Mouse (Mus musculus) heart, embryonic 15.5 days (tissue): Measurements from ENCODE around the gene Frs2. TPM values are rescaled to one million over a fixed set of nuclear protein-coding genes. Genes with fewer than 3 reads are reported as not detected.

Experiments used
- ATAC-seq: fragments of 200-750 bp; cut with Nextera tagmentation; replicated peaks from 2 replicates; pipeline ENCODE4 v1.8.0; 2017; ENCODE audit warnings: low read depth, moderate TSS enrichment; ENCODE audit not compliant: insufficient number of reproducible peaks, insufficient read depth, low FRiP score
- H3K27ac ChIP-seq: fragments of 300-500 bp; sonication (generic); 2 replicates; pipeline ENCODE4 v1.5.1; 2015; ENCODE audit warnings: mild to moderate bottlenecking, inconsistent platforms
- H3K27me3 ChIP-seq: fragments of 300-500 bp; sonication (generic); 2 replicates; pipeline ENCODE4 v1.6.1; 2015; ENCODE audit warnings: inconsistent platforms
- H3K36me3 ChIP-seq: fragments of 300-500 bp; sonication (generic); 2 replicates; pipeline ENCODE4 v1.6.1; 2015; ENCODE audit warnings: mild to moderate bottlenecking, inconsistent platforms
- H3K4me1 ChIP-seq: fragments of 300-500 bp; sonication (generic); replicated peaks from 2 replicates; pipeline ENCODE4 v1.6.1; 2015; ENCODE audit warnings: inconsistent platforms
- H3K4me2 ChIP-seq: fragments of 300-500 bp; sonication (generic); 2 replicates; pipeline ENCODE4 v1.6.1; 2015; ENCODE audit warnings: inconsistent platforms, mild to moderate bottlenecking, moderate library complexity
- H3K4me3 ChIP-seq: fragments of 300-500 bp; sonication (generic); 2 replicates; pipeline ENCODE4 v1.5.1; 2015; ENCODE audit warnings: mild to moderate bottlenecking, inconsistent platforms
- H3K9ac ChIP-seq: fragments of 300-500 bp; sonication (generic); 2 replicates; pipeline ENCODE4 v1.6.1; 2015; ENCODE audit warnings: mild to moderate bottlenecking, inconsistent platforms
- H3K9me3 ChIP-seq: fragments of 300-500 bp; sonication (generic); replicated peaks from 2 replicates; pipeline ENCODE4 v1.6.1; 2016; ENCODE audit warnings: inconsistent platforms
- WGBS: fragments of 180-500 bp; shearing (Covaris S2); methylation state at CpG from one replicate; pipeline ENCODE4 v1.1.7; 2015; ENCODE audit warnings: mixed read lengths; 5-methylcytosine and 5-hydroxymethylcytosine counted together
- polyA plus RNA-seq: library from polyadenylated mRNA; unstranded; fragments of >200 nt; fragmentation: Nextera tagmentation; extraction: Ambion mirVana; gene quantifications from 2 replicates; pipeline ENCODE4 v1.2.1, GENCODE M21; 2015

Gene Frs2
- polyA plus RNA-seq, 1 experiment from 2014 or later = 14.8 TPM

DNA sequence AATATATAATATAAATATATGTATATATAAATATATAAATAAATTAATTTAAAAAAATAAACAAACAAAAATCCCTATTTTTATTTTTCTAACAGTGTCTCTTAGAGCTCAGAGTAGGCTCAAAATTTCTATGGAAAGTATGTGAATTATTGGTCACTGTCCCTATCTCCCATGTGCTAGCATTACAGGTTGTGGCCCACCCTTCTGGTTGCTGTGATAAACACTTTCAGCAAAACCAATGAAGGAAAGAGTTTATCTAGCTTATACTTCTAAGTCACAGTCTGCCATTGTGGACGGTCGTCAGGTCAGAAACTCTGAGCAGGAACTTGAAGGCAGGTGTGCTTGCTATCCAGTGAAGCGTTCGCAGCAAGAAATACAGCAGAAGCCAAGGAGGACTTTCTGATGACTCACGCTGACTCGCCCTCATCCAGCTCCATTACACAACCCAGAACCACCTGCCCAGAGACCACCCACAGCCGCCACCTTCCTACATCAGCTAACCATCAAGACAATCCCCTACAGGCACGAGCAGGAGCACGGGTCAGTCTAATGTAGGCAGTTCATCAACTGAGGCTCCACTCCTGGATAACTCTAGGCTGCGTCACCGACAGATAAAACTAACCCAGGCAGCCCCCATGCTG lies 18.6 kb upstream of the Frs2 start:
- WGBS = 86% methylated on average over 11 of the region's 11 CpGs
- Histone ChIP-seq H3K27ac (no peak overlapping the region), H3K36me3 (no peaks in the 10 kb centered on the region), H3K27me3 (no peaks in the 10 kb centered on the region), H3K9ac (no peak overlapping the region), H3K4me2 (no peak overlapping the region), H3K4me1 (peaks cover 5% of the 10 kb centered on the region; the same call in 1 of the 2 replicates), H3K4me3 (no peak overlapping the region), H3K9me3 (no peaks in the 10 kb centered on the region)
- ATAC-seq = no peak

GRCm38 (mm10) chr10:117162662-117163061 lies 14.3 kb upstream of the Frs2 start:
- H3K9me3 ChIP-seq = no peaks in the 10 kb centered on the region
- no peak overlapping the region for H3K27ac ChIP-seq
- H3K36me3 ChIP-seq = no peaks in the 10 kb centered on the region
- ATAC-seq = no peak
- WGBS = 28% methylated on average over 11 of the region's 11 CpGs
- H3K4me2 ChIP-seq = peak overlapping the region; percentile 34
- H3K9ac ChIP-seq = no peak overlapping the region
- H3K4me3 ChIP-seq = no peak overlapping the region
- peaks cover 5% of the 10 kb centered on the region for H3K4me1 ChIP-seq
- no peaks in the 10 kb centered on the region for H3K27me3 ChIP-seq

- Histone ChIP-seq H3K27ac (peak overlapping the region; percentile 36; the same call in 1 of the 2 replicates), H3K9me3 (no peaks in the 10 kb centered on the region), H3K4me2 (0 out of 2 replicates have a peak overlapping the region, but pooled peaks have one; percentile 6), H3K9ac (no peak overlapping the region), H3K4me1 (peaks cover 5% of the 10 kb centered on the region), H3K36me3 (no peaks in the 10 kb centered on the region), H3K27me3 (no peaks in the 10 kb centered on the region), H3K4me3 (no peak overlapping the region)
- 44% methylated on average over 11 of the region's 11 CpGs for WGBS
- ATAC-seq = no peak
These were observed 11.8 kb upstream of the Frs2 start for GRCm38 (mm10) chr10:117160099-117160498.

GRCm38 (mm10) chr10:117152247-117152646 lies 3.9 kb upstream of the Frs2 start:
- H3K4me1 ChIP-seq = peaks cover 34% of the 10 kb centered on the region
- no peaks in the 10 kb centered on the region for H3K27me3 ChIP-seq
- 23% methylated on average over 7 of the region's 7 CpGs for WGBS
- H3K36me3 ChIP-seq = no peaks in the 10 kb centered on the region
- no peaks in the 10 kb centered on the region for H3K9me3 ChIP-seq
- no peak overlapping the region for H3K4me2 ChIP-seq
- H3K27ac ChIP-seq = no peak overlapping the region; the same call in 1 of the 2 replicates
- no peak overlapping the region for H3K4me3 ChIP-seq
- ATAC-seq = no peak
- H3K9ac ChIP-seq = no peak overlapping the region

DNA sequence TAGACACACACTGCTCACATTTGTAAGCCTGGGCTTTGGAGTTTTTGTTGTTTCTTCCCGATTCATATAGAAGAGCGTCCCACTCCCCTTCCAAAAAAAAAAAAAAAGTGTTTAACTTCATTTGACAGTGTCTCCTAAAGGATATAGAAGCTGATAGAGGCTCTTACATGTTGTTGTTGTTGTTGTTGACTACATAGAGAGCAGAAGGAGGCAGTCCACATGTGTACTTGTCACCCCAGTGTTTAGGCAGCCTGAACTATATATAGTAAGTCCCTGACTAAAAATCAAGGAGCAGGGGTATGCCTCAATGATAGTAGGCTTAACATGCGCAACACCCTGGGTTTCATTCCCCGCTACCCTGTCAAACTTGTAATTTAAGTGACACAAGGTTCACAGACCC lies 3.3 kb upstream of the Frs2 start:
- Histone ChIP-seq H3K4me2 (peak overlapping the region; percentile 74), H3K36me3 (no peaks in the 10 kb centered on the region), H3K4me3 (no peak overlapping the region), H3K9ac (no peak overlapping the region), H3K4me1 (peaks cover 38% of the 10 kb centered on the region), H3K27me3 (no peaks in the 10 kb centered on the region), H3K9me3 (no peaks in the 10 kb centered on the region), H3K27ac (peak overlapping the region; percentile 31; the same call in 1 of the 2 replicates)
- no peak for ATAC-seq
- 48% methylated on average over 4 of the region's 4 CpGs for WGBS

DNA sequence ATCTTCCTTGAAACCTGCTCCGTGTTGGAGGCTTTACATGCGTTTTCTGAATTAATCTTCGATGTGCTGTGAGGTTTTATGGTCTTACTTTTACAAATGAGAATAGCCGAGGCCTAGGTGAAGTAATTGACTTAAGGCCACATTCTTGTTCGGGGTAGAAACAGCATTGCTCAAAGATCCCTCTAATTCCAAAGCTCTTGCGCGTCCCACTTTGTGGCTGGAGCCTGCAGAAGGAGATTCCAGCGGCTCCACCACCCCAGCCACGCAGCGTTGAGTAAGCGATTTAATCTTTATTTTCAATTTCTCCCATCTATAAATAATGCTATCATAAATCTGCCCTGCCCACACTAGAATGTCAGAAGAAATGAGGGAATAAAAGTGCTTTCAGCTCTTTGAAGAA lies 2.9 kb upstream of the Frs2 start:
- WGBS = 18% methylated on average over 11 of the region's 11 CpGs
- peaks cover 42% of the 10 kb centered on the region for H3K4me1 ChIP-seq
- H3K4me2 ChIP-seq = peak overlapping the region; percentile 74
- H3K9ac ChIP-seq = no peak overlapping the region
- H3K36me3 ChIP-seq = no peaks in the 10 kb centered on the region
- H3K4me3 ChIP-seq = 0 out of 2 replicates have a peak overlapping the region, but pooled peaks have one; percentile 5
- no peaks in the 10 kb centered on the region for H3K9me3 ChIP-seq
- H3K27ac ChIP-seq = peak overlapping the region; percentile 31; the same call in 1 of the 2 replicates
- no peak for ATAC-seq
- no peaks in the 10 kb centered on the region for H3K27me3 ChIP-seq

DNA sequence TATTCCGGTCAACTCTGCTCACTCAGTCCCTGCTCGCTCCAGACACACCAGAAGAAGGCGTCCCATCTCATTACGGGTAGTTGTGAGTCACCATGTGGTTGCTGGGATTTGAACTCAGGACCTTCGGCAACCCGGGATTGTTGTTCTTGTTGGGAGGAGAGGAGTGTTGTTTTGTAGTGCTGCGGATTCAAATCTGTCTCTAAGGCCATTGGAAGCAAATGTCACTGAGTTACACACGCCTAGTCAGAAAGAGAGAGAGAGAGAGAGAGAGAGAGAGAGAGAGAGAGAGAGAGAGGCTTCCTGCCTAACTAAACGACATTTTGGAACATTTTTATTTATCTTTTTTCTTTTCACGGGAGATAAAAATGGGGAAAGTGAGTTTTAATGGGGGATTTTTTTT lies 2.4 kb upstream of the Frs2 start:
- H3K9me3 ChIP-seq = no peaks in the 10 kb centered on the region
- H3K27ac ChIP-seq = no peak overlapping the region
- ATAC-seq = no peak
- H3K4me3 ChIP-seq = no peak overlapping the region
- no peaks in the 10 kb centered on the region for H3K36me3 ChIP-seq
- no peaks in the 10 kb centered on the region for H3K27me3 ChIP-seq
- 31% methylated on average over 10 of the region's 10 CpGs for WGBS
- H3K4me1 ChIP-seq = peaks cover 46% of the 10 kb centered on the region
- no peak overlapping the region for H3K9ac ChIP-seq
- H3K4me2 ChIP-seq = peak overlapping the region; percentile 74

- Histone ChIP-seq H3K27me3 (no peaks in the 10 kb centered on the region), H3K36me3 (no peaks in the 10 kb centered on the region), H3K9me3 (no peaks in the 10 kb centered on the region), H3K4me3 (peak overlapping the region; percentile 88), H3K4me2 (peak overlapping the region; percentile 74), H3K27ac (peak overlapping the region; percentile 70), H3K4me1 (peaks cover 53% of the 10 kb centered on the region), H3K9ac (peak overlapping the region; percentile 48)
- 2% methylated on average over 23 of the region's 23 CpGs for WGBS
- no peak for ATAC-seq
These were observed 1.7 kb upstream of the Frs2 start for GRCm38 (mm10) chr10:117149942-117150617.

DNA sequence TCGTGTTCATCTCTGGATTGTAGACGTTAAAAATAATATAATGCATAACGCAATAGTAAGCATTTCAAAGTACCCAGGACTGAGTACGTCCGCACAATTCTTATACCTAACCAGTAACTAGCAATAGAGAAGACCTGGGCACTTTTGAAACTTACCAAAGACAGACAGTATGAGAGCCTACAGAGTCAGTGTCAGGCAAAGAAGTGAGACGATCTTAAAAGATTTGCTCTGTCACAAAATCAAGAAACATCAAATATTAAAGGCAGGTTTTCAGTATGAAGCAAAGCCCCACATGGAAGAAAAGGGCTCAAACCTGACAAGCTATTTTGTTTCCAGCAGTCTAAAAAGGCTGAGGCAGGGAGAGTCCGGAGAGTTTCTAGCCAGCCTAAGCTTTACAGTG lies 907 bp upstream of the Frs2 start:
- H3K27ac ChIP-seq = peak overlapping the region; percentile 70; the same call in 1 of the 2 replicates
- no peaks in the 10 kb centered on the region for H3K36me3 ChIP-seq
- H3K9ac ChIP-seq = peak overlapping the region; percentile 59; the same call in 1 of the 2 replicates
- H3K4me2 ChIP-seq = peak overlapping the region; percentile 74
- peak overlapping the region; percentile 88 for H3K4me3 ChIP-seq
- no peaks in the 10 kb centered on the region for H3K9me3 ChIP-seq
- peaks cover 61% of the 10 kb centered on the region for H3K4me1 ChIP-seq
- no peaks in the 10 kb centered on the region for H3K27me3 ChIP-seq
- 23% methylated on average over 7 of the region's 7 CpGs for WGBS
- no peak for ATAC-seq

GRCm38 (mm10) chr10:117147463-117148360 lies 622 bp downstream of the Frs2 start:
- peak overlapping the region; percentile 74 for H3K4me2 ChIP-seq
- WGBS = under 1% methylated on average over 60 of the region's 72 CpGs

DNA sequence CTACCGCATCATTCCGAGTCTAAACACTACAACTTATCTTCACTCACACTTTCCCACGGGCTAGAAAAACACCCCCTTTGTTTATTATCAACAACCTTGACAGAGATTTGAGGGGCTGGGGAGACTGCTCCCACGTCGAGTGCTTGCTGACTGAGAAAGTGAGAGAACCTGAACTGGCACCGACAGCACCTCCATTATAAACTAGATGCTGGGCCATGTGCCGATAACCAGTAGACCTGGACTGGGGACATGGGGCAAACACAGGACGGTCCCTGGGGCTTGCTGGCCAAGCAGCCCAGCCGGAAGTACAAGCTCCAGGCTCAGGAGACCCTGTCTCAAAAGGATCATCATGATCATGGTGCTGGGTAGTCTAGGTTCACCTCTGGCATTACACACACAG lies 1.9 kb downstream of the Frs2 start:
- H3K36me3 ChIP-seq = no peaks in the 10 kb centered on the region
- peak overlapping the region; percentile 43 for H3K9ac ChIP-seq
- no peak for ATAC-seq
- peak overlapping the region; percentile 69 for H3K27ac ChIP-seq
- H3K4me2 ChIP-seq = peak overlapping the region; percentile 74
- no peaks in the 10 kb centered on the region for H3K9me3 ChIP-seq
- 15% methylated on average over 9 of the region's 9 CpGs for WGBS
- H3K4me3 ChIP-seq = peak overlapping the region; percentile 88
- H3K27me3 ChIP-seq = no peaks in the 10 kb centered on the region
- peaks cover 62% of the 10 kb centered on the region for H3K4me1 ChIP-seq

More at GRCm38 (mm10) chr10:117147463-117148360, 622 bp downstream of the Frs2 start:
- no peaks in the 10 kb centered on the region for H3K9me3 ChIP-seq
- H3K4me3 ChIP-seq = peak overlapping the region; percentile 88
- peak overlapping the region; percentile 94 for H3K9ac ChIP-seq
- peaks cover 69% of the 10 kb centered on the region for H3K4me1 ChIP-seq
- ATAC-seq = peak; percentile 23
- no peaks in the 10 kb centered on the region for H3K27me3 ChIP-seq
- H3K27ac ChIP-seq = peak overlapping the region; percentile 92
- no peaks in the 10 kb centered on the region for H3K36me3 ChIP-seq
